Mouse (Mus musculus) forebrain, embryonic 10.5 days (tissue): ENCODE measurements at regions not wholly inside any gene's neighbourhood (a gene's known extent, or its start where the extent isn't known, plus 50 kb on each side); places are given as distances from the start of the nearest gene placed in this dataset.

Experiments
- DNase-seq: peaks from one replicate; pipeline ENCODE4 v3.0.0-alpha.2; 2017; ENCODE audit warnings: low spot score; ENCODE audit errors: extremely low spot score
- H3K27ac ChIP-seq: fragments of 300-500 bp; sonication (generic); 2 replicates; pipeline ENCODE4 v1.5.1; 2016; ENCODE audit warnings: mild to moderate bottlenecking
- H3K27me3 ChIP-seq: fragments of 300-500 bp; sonication (generic); 2 replicates; pipeline ENCODE4 v1.6.1; 2016; ENCODE audit warnings: mild to moderate bottlenecking; ENCODE audit not compliant: poor library complexity, severe bottlenecking
- H3K36me3 ChIP-seq: fragments of 300-500 bp; sonication (generic); replicated peaks from 2 replicates; pipeline ENCODE4 v1.6.1; 2016; ENCODE audit warnings: mild to moderate bottlenecking, moderate library complexity
- H3K4me1 ChIP-seq: fragments of 300-500 bp; sonication (generic); 2 replicates; pipeline ENCODE4 v1.6.1; 2016
- H3K4me3 ChIP-seq: fragments of 300-500 bp; sonication (generic); 2 replicates; pipeline ENCODE4 v1.5.1; 2016; ENCODE audit warnings: mild to moderate bottlenecking, moderate library complexity
- H3K9me3 ChIP-seq: fragments of 300-500 bp; sonication (generic); 2 replicates; pipeline ENCODE4 v1.6.1; 2016; ENCODE audit warnings: mild to moderate bottlenecking, moderate library complexity
- WGBS: fragments of 180-500 bp; shearing (Covaris S2); methylation state at CpG from one replicate; pipeline ENCODE4 v1.1.7; 2016; 5-methylcytosine and 5-hydroxymethylcytosine counted together

DNA sequence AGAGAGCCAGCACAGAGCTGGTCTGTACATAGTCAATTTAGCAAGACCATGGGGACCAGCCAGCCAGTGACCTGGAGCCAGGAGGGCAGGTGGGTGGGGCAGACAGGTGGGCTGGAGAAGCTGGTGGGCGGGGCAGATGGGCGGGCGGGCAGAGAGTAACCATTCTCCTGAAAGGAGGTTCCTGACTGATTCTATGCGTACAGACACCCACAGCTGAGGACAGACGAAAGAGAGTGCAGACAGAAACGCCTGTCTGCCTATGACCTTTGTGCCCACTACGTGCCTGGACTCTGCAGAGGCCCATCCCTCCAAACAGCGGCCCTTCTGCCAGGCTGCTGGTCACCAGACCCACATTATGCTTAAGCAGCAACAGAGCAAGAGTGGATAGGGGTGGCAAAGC lies 51.5 kb upstream of the Ephb1 start:
- H3K4me1 ChIP-seq: peaks cover 13% of the 10 kb centered on the region
- no peak for DNase-seq
- no peaks in the 10 kb centered on the region for H3K36me3 ChIP-seq
- H3K4me3 ChIP-seq: no peak overlapping the region
- H3K27ac ChIP-seq: no peak overlapping the region
- no peaks in the 10 kb centered on the region for H3K9me3 ChIP-seq
- WGBS: 42% methylated on average over 8 of the region's 8 CpGs
- peaks cover 45% of the 10 kb centered on the region for H3K27me3 ChIP-seq
